ENCODE assay signal across 14 mouse cellular contexts in the genomic region with DNA sequence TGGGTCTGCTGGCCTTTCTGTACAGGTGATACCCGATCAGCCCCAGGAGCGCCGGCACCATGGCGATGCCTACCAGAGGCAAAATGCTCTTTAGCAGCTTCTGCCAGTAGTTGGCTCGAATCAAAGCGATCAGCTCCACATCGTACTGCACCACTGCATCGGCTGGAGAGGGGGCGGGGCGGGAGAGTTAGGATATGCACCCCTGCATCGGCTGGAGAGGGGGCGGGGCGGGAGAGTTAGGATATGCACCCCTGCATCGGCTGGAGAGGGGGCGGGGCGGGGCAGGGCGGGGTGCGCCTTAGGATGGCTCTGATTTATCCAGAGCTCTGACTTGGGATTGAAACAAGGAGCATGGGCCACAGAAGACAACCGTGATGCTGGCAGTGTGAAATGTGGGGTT. TPM values are rescaled to one million over a fixed set of nuclear protein-coding genes. Genes with fewer than 3 reads are reported as not detected.
DNase-seq lines count a peak whose midpoint lies in the region; ATAC-seq lines count a peak whose summit lies in the region.
"Had no signal": no experiment of that assay in that cellular context is flagged by ENCODE, and none has a peak within 500 bp of the region (broad histone marks: within the 10 kb centered on the region; RNA-seq: fewer than 3 reads in every experiment).

No protein-coding gene starts in this region.

- H3K4me3 ChIP-seq in heart, embryonic 11.5 days (ENCODE audit: low read depth, low read length) = no peak overlapping the region
- no peak overlapping the region for H3K4me3 ChIP-seq in lung, embryonic 16.5 days (ENCODE audit: low read length)
- H3K4me3 ChIP-seq in hindbrain, embryonic 14.5 days (replicated peaks; ENCODE audit: low read length) = no peak overlapping the region
- H3K4me3 ChIP-seq in neural tube, embryonic 13.5 days = no peak overlapping the region

- no peaks in the 10 kb centered on the region for H3K9me3 ChIP-seq in heart, embryonic 11.5 days (replicated peaks; ENCODE audit: control insufficient read depth, low read length)
- H3K9me3 ChIP-seq in lung, embryonic 16.5 days (ENCODE audit: control insufficient read depth, low read length) = no peaks in the 10 kb centered on the region
- H3K9me3 ChIP-seq in hindbrain, embryonic 14.5 days (ENCODE audit: control insufficient read depth, low read length) = no peaks in the 10 kb centered on the region
- H3K9me3 ChIP-seq in neural tube, embryonic 13.5 days = no peaks in the 10 kb centered on the region

- WGBS in heart, embryonic 11.5 days (ENCODE audit: insufficient replicate concordance) = 24% methylated on average over 19 of the region's 19 CpGs
- WGBS in lung, embryonic 16.5 days = 23% methylated on average over 19 of the region's 19 CpGs
- 26% methylated on average over 19 of the region's 19 CpGs for WGBS in hindbrain, embryonic 14.5 days
- 38% methylated on average over 19 of the region's 19 CpGs for whole genome bisulfite sequencing in neural tube, embryonic 13.5 days

- H3K27me3 ChIP-seq in heart, embryonic 11.5 days (ENCODE audit: control insufficient read depth, insufficient read depth, low read length) = peaks cover 10% of the 10 kb centered on the region
- no peaks in the 10 kb centered on the region; the same call in 1 of the 2 replicates for H3K27me3 ChIP-seq in lung, embryonic 16.5 days (ENCODE audit: control insufficient read depth, insufficient read depth, low read depth, low read length)
- H3K27me3 ChIP-seq in hindbrain, embryonic 14.5 days (ENCODE audit: control insufficient read depth, insufficient read depth, low read length) = peaks cover 15% of the 10 kb centered on the region
- peaks cover 29% of the 10 kb centered on the region for H3K27me3 ChIP-seq in neural tube, embryonic 13.5 days

- H3K36me3 ChIP-seq in heart, embryonic 11.5 days (ENCODE audit: control insufficient read depth, insufficient read depth, low read length) = no peaks in the 10 kb centered on the region
- no peaks in the 10 kb centered on the region for H3K36me3 ChIP-seq in lung, embryonic 16.5 days (ENCODE audit: control insufficient read depth, insufficient read depth, low read length)
- H3K36me3 ChIP-seq in hindbrain, embryonic 14.5 days (replicated peaks; ENCODE audit: control insufficient read depth, insufficient read depth) = no peaks in the 10 kb centered on the region
- H3K36me3 ChIP-seq in neural tube, embryonic 13.5 days = no peaks in the 10 kb centered on the region

- H3K4me1 ChIP-seq in heart, embryonic 11.5 days (ENCODE audit: control insufficient read depth, insufficient read depth, low read length) = peaks cover 7% of the 10 kb centered on the region
- H3K4me1 ChIP-seq in lung, embryonic 16.5 days (replicated peaks; ENCODE audit: control insufficient read depth, insufficient read depth, low read length) = peaks cover 19% of the 10 kb centered on the region
- H3K4me1 ChIP-seq in hindbrain, embryonic 14.5 days (replicated peaks; ENCODE audit: control insufficient read depth, insufficient read depth, low read length) = 0 out of 2 replicates have a peak, but pooled peaks cover 3% of the 10 kb centered on the region
- peaks cover 30% of the 10 kb centered on the region for H3K4me1 ChIP-seq in neural tube, embryonic 13.5 days (replicated peaks)

- no peak overlapping the region for H3K9ac ChIP-seq in heart, embryonic 11.5 days (ENCODE audit: low read depth, low read length)
- H3K9ac ChIP-seq in lung, embryonic 16.5 days (ENCODE audit: low read length) = no peak overlapping the region
- no peak overlapping the region for H3K9ac ChIP-seq in hindbrain, embryonic 14.5 days
- H3K9ac ChIP-seq in neural tube, embryonic 13.5 days = no peak overlapping the region

- ATAC-seq in heart, embryonic 11.5 days (replicated peaks; ENCODE audit: insufficient number of reproducible peaks, low FRiP score, low TSS enrichment) = no peak
- ATAC-seq in lung, embryonic 16.5 days (ENCODE audit: low read depth) = no peak
- ATAC-seq in hindbrain, embryonic 14.5 days (ENCODE audit: low FRiP score) = no peak
- ATAC-seq in neural tube, embryonic 13.5 days (ENCODE audit: low read depth) = no peak

- DNase-seq in heart, adult 8-10 months (ENCODE audit: low spot score) = no peak
- no peak for DNase-seq in lung, adult 18-20 months
- no peak for DNase-seq in hindbrain, embryonic 14.5 days (ENCODE audit: low spot score)
- no peak for DNase-seq in left cerebral cortex, postnatal 25 days (ENCODE audit: low spot score in 2 of 2)
- no peak for DNase-seq in cerebellum, postnatal 25 days
- DNase-seq: adrenal gland, postnatal 36 days; cerebellum, postnatal 14 days; liver; retina, postnatal 1 day had no signal

- H3K27ac ChIP-seq in heart, embryonic 11.5 days (ENCODE audit: low read depth, low read length) = no peak overlapping the region
- no peak overlapping the region for H3K27ac ChIP-seq in lung, embryonic 16.5 days (ENCODE audit: low read length)
- no peak overlapping the region for H3K27ac ChIP-seq in hindbrain, embryonic 14.5 days
- H3K27ac ChIP-seq in neural tube, embryonic 13.5 days (replicated peaks) = no peak overlapping the region

- intact Hi-C loops in left cerebral cortex, postnatal 25 days (cut with DNase I) = no loop called here

- peak overlapping the region; percentile 14; the same call in 1 of the 2 replicates for H3K4me2 ChIP-seq in heart, embryonic 11.5 days
- H3K4me2 ChIP-seq in lung, embryonic 16.5 days (ENCODE audit: low read depth, low read length) = peak overlapping the region; percentile 4; the same call in 1 of the 2 replicates
- H3K4me2 ChIP-seq in hindbrain, embryonic 14.5 days (replicated peaks) = peak overlapping the region; percentile 21
- peak overlapping the region; percentile 21 for H3K4me2 ChIP-seq in neural tube, embryonic 13.5 days

RNA-seq across cellular contexts. Expression of a gene that starts 3.6 kb away (rescaled TPM):
- polyA plus RNA-seq in heart, embryonic 11.5 days (2014; fragmentation: Nextera tagmentation; extraction: Ambion mirVana) = 20.4 and 21.1 TPM in 2 replicates
- total RNA-seq in heart, adult 8-10 months (2022) = 1 to 10 TPM; 5.6 to 9.4 (median 7.7) TPM
- polyA plus RNA-seq in lung, embryonic 16.5 days (2015; fragmentation: Nextera tagmentation; extraction: Ambion mirVana) = 32.5 and 33.5 TPM in 2 replicates
- 6.4 and 7.2 TPM in 2 replicates for polyA plus RNA-seq in hindbrain, embryonic 14.5 days (2014; fragmentation: Nextera tagmentation; extraction: Ambion mirVana)
- polyA plus RNA-seq in neural tube, embryonic 13.5 days (2015; fragmentation: Nextera tagmentation; extraction: Ambion mirVana) = 8.1 and 10.9 TPM in 2 replicates
- 1 to 10 TPM; 1.4 to 2.3 TPM for total RNA-seq in left cerebral cortex, postnatal 25 days (2021)
- total RNA-seq: monocyte, adult 5-6 weeks had no signal

RNA-seq across cellular contexts. Expression of a gene that starts 16.4 kb away (rescaled TPM):
- 0.23 and 0.37 TPM in 2 replicates for polyA plus RNA-seq in heart, embryonic 11.5 days (2014; fragmentation: Nextera tagmentation; extraction: Ambion mirVana)
- 1 to 10 TPM in 1 of 4 experiments, under 1 TPM in 3; 0.41 to 1.1 (median 0.84) TPM for total RNA-seq in heart, adult 8-10 months (2022)
- polyA plus RNA-seq in lung, embryonic 16.5 days (2015; fragmentation: Nextera tagmentation; extraction: Ambion mirVana) = 4.9 and 5.3 TPM in 2 replicates
- 5.6 and 6.6 TPM in 2 replicates for polyA plus RNA-seq in hindbrain, embryonic 14.5 days (2014; fragmentation: Nextera tagmentation; extraction: Ambion mirVana)
- polyA plus RNA-seq in neural tube, embryonic 13.5 days (2015; fragmentation: Nextera tagmentation; extraction: Ambion mirVana) = 2.2 and 4.1 TPM in 2 replicates
- total RNA-seq in left cerebral cortex, postnatal 25 days (2021) = 10 to 100 TPM in 1 of 2 experiments, 1 to 10 TPM in 1; 9.8 to 11.4 TPM
- total RNA-seq: gastrocnemius, postnatal 4 days; monocyte, adult 5-6 weeks had no signal

RNA-seq across cellular contexts. Expression of a gene that starts 38.6 kb away (rescaled TPM):
- polyA plus RNA-seq in heart, embryonic 11.5 days (2014; fragmentation: Nextera tagmentation; extraction: Ambion mirVana) = 22.8 and 30.7 TPM in 2 replicates
- total RNA-seq in heart, adult 8-10 months (2022) = 10 to 100 TPM; 18.0 to 20.9 (median 19.1) TPM
- 40.2 and 40.6 TPM in 2 replicates for polyA plus RNA-seq in lung, embryonic 16.5 days (2015; fragmentation: Nextera tagmentation; extraction: Ambion mirVana)
- 77.2 and 84.7 TPM in 2 replicates for polyA plus RNA-seq in hindbrain, embryonic 14.5 days (2014; fragmentation: Nextera tagmentation; extraction: Ambion mirVana)
- 71.9 and 74.9 TPM in 2 replicates for polyA plus RNA-seq in neural tube, embryonic 13.5 days (2015; fragmentation: Nextera tagmentation; extraction: Ambion mirVana)
- total RNA-seq in left cerebral cortex, postnatal 25 days (2021) = 100 to 1,000 TPM; 767 to 776 TPM

RNA-seq across cellular contexts. Expression of a gene that starts 47.2 kb away (rescaled TPM):
- 1.2 and 1.6 TPM in 2 replicates for polyA plus RNA-seq in heart, embryonic 11.5 days (2014; fragmentation: Nextera tagmentation; extraction: Ambion mirVana)
- total RNA-seq in heart, adult 8-10 months (2022) = 1 to 10 TPM in 3 of 4 experiments, under 1 TPM in 1; 1.00 to 2.1 (median 1.2) TPM
- polyA plus RNA-seq in lung, embryonic 16.5 days (2015; fragmentation: Nextera tagmentation; extraction: Ambion mirVana) = 0.68 and 0.92 TPM in 2 replicates
- 6.0 and 6.1 TPM in 2 replicates for polyA plus RNA-seq in hindbrain, embryonic 14.5 days (2014; fragmentation: Nextera tagmentation; extraction: Ambion mirVana)
- polyA plus RNA-seq in neural tube, embryonic 13.5 days (2015; fragmentation: Nextera tagmentation; extraction: Ambion mirVana) = 6.2 and 7.4 TPM in 2 replicates
- total RNA-seq in left cerebral cortex, postnatal 25 days (2021) = 10 to 100 TPM; 31.8 to 36.8 TPM

RNA-seq across cellular contexts. Expression of a gene that starts 53.5 kb away (rescaled TPM):
- not detected in 2 replicates for polyA plus RNA-seq in heart, embryonic 11.5 days (2014; fragmentation: Nextera tagmentation; extraction: Ambion mirVana)
- under 1 TPM in 3 of 4 experiments, not detected in 1; 0.16 to 0.44 (median 0.26) TPM for total RNA-seq in heart, adult 8-10 months (2022)
- 0.13 and 0.23 TPM in 2 replicates for polyA plus RNA-seq in lung, embryonic 16.5 days (2015; fragmentation: Nextera tagmentation; extraction: Ambion mirVana)
- polyA plus RNA-seq in hindbrain, embryonic 14.5 days (2014; fragmentation: Nextera tagmentation; extraction: Ambion mirVana) = not detected in 2 replicates
- polyA plus RNA-seq in neural tube, embryonic 13.5 days (2015; fragmentation: Nextera tagmentation; extraction: Ambion mirVana) = not detected in 2 replicates
- under 1 TPM; 0.37 to 0.62 TPM for total RNA-seq in left cerebral cortex, postnatal 25 days (2021)
- total RNA-seq: monocyte, adult 5-6 weeks had no signal
